In genomic region chr2:181212389-181213020, GRCm38 (mm10) we compare ENCODE assay signal across 9 mouse cellular contexts. TPM values are rescaled to one million over a fixed set of nuclear protein-coding genes. Genes with fewer than 3 reads are reported as not detected.
DNase-seq lines count a peak whose midpoint lies in the region; ATAC-seq and TF ChIP-seq lines count a peak whose summit lies in the region.
"Had no signal": no experiment of that assay in that cellular context is flagged by ENCODE, and none has a peak within 500 bp of the region (broad histone marks: within the 10 kb centered on the region; RNA-seq: fewer than 3 reads in every experiment).

No protein-coding gene starts in this region.

- ATAC-seq in hindbrain, embryonic 13.5 days (ENCODE audit: low FRiP score) = no peak
- ATAC-seq in lung, postnatal 0 days = peak; percentile 40; the same call in 1 of the 2 replicates
- ATAC-seq in stomach, postnatal 0 days (ENCODE audit: low FRiP score, low TSS enrichment) = peak; percentile 12; the same call in 1 of the 2 replicates

- peak overlapping the region; percentile 22 for H3K4me3 ChIP-seq in cortical plate, adult 2 months (ENCODE audit: insufficient read depth, low read length)
- H3K4me3 ChIP-seq in hindbrain, embryonic 13.5 days = peak overlapping the region; percentile 29
- peak overlapping the region; percentile 43 for H3K4me3 ChIP-seq in lung, postnatal 0 days (ENCODE audit: low read depth, low read length)
- peak overlapping the region; percentile 39 for H3K4me3 ChIP-seq in stomach, postnatal 0 days (ENCODE audit: low read depth, low read length)

- WGBS in hindbrain, embryonic 13.5 days = 4% methylated on average over 34 of the region's 34 CpGs
- WGBS in lung, postnatal 0 days = 2% methylated on average over 34 of the region's 34 CpGs
- 6% methylated on average over 34 of the region's 34 CpGs for WGBS in stomach, postnatal 0 days

- no peaks in the 10 kb centered on the region for H3K4me1 ChIP-seq in cortical plate, adult 2 months (ENCODE audit: control insufficient read depth, insufficient read depth, low read length)
- peaks cover 15% of the 10 kb centered on the region for H3K4me1 ChIP-seq in hindbrain, embryonic 13.5 days (replicated peaks)
- H3K4me1 ChIP-seq in lung, postnatal 0 days (ENCODE audit: insufficient read depth, low read depth, low read length) = no peaks in the 10 kb centered on the region; the same call in 1 of the 2 replicates
- H3K4me1 ChIP-seq in stomach, postnatal 0 days (replicated peaks; ENCODE audit: control insufficient read depth, insufficient read depth) = no peaks in the 10 kb centered on the region

- H3K27me3 ChIP-seq in hindbrain, embryonic 13.5 days = peaks cover 56% of the 10 kb centered on the region
- H3K27me3 ChIP-seq in lung, postnatal 0 days (replicated peaks; ENCODE audit: insufficient read depth, low read length) = no peaks in the 10 kb centered on the region
- H3K27me3 ChIP-seq in stomach, postnatal 0 days (ENCODE audit: control insufficient read depth, insufficient read depth, low read length) = no peaks in the 10 kb centered on the region

- peak overlapping the region; percentile 59 for H3K9ac ChIP-seq in hindbrain, embryonic 13.5 days
- peak overlapping the region; percentile 32; the same call in 1 of the 2 replicates for H3K9ac ChIP-seq in lung, postnatal 0 days (replicated peaks; ENCODE audit: low read depth)
- H3K9ac ChIP-seq in stomach, postnatal 0 days (ENCODE audit: low read length) = peak overlapping the region; percentile 31

- H3K27ac ChIP-seq in cortical plate, adult 2 months (ENCODE audit: insufficient read depth, low read length) = no peak overlapping the region
- no peak overlapping the region for H3K27ac ChIP-seq in hindbrain, embryonic 13.5 days
- H3K27ac ChIP-seq in lung, postnatal 0 days (ENCODE audit: low read length) = no peak overlapping the region
- no peak overlapping the region for H3K27ac ChIP-seq in stomach, postnatal 0 days (replicated peaks)

- TF ChIP-seq POLR2A in cortical plate, adult 2 months (IDR thresholded peaks at IDR 0.05; ENCODE audit: extremely low read depth, insufficient read depth, low read length) = no peak

- no peak for TF ChIP-seq CTCF in cortical plate, adult 2 months (IDR thresholded peaks at IDR 0.05; ENCODE audit: extremely low read depth, insufficient read depth, low read length)
- no peak for TF ChIP-seq CTCF in lung, postnatal 0 days (IDR thresholded peaks at IDR 0.05)
- TF ChIP-seq CTCF in stomach, postnatal 0 days (IDR thresholded peaks at IDR 0.05; ENCODE audit: low read depth) = no peak

- no peaks in the 10 kb centered on the region for H3K36me3 ChIP-seq in hindbrain, embryonic 13.5 days
- no peaks in the 10 kb centered on the region for H3K36me3 ChIP-seq in lung, postnatal 0 days (ENCODE audit: insufficient read depth, low read length)
- no peaks in the 10 kb centered on the region for H3K36me3 ChIP-seq in stomach, postnatal 0 days (ENCODE audit: control insufficient read depth, insufficient read depth, low read length)

- DNase-seq in kidney, adult 18-20 months = peak; percentile 19
- no peak for DNase-seq in kidney, adult 8-10 months
- DNase-seq in lung, postnatal 0 days (ENCODE audit: low spot score) = peak; percentile 29
- no peak for DNase-seq in stomach, postnatal 0 days (ENCODE audit: low spot score)
- DNase-seq in layer of hippocampus, postnatal 36 days = no peak
- DNase-seq in MN1 (ENCODE audit: low spot score) = no peak

- no peak for TF ChIP-seq EP300 in lung, postnatal 0 days (IDR thresholded peaks at IDR 0.05)
- TF ChIP-seq EP300 in stomach, postnatal 0 days (optimal IDR thresholded peaks at IDR 0.05) = no peak

- H3K4me2 ChIP-seq in hindbrain, embryonic 13.5 days = peak overlapping the region; percentile 56
- peak overlapping the region; percentile 78 for H3K4me2 ChIP-seq in lung, postnatal 0 days (replicated peaks; ENCODE audit: low read depth, low read length)
- H3K4me2 ChIP-seq in stomach, postnatal 0 days (replicated peaks; ENCODE audit: low read depth) = peak overlapping the region; percentile 59

- H3K9me3 ChIP-seq in hindbrain, embryonic 13.5 days = no peaks in the 10 kb centered on the region
- H3K9me3 ChIP-seq in lung, postnatal 0 days (ENCODE audit: low read length) = no peaks in the 10 kb centered on the region
- no peaks in the 10 kb centered on the region for H3K9me3 ChIP-seq in stomach, postnatal 0 days (ENCODE audit: control insufficient read depth, low read length)

RNA-seq across cellular contexts. Expression of gene Srms, which starts 0.5 kb away (rescaled TPM):
- polyA plus RNA-seq in cortical plate, adult 2 months (2012; rRNA removed) = 0.50 and 0.53 TPM in 2 replicates
- 0.19 and 0.25 TPM in 2 replicates for polyA plus RNA-seq in hindbrain, embryonic 13.5 days (2015; fragmentation: Nextera tagmentation; extraction: Ambion mirVana)
- 2.5 and 2.6 TPM in 2 replicates for polyA plus RNA-seq in lung, postnatal 0 days (2015; fragmentation: Nextera tagmentation; extraction: Ambion mirVana)
- polyA plus RNA-seq in stomach, postnatal 0 days (2015; fragmentation: Nextera tagmentation; extraction: Ambion mirVana) = 1.7 and 1.8 TPM in 2 replicates
- total RNA-seq in layer of hippocampus, postnatal 36 days (2021) = under 1 TPM; 0.35 to 0.66 TPM

RNA-seq across cellular contexts. Expression of gene Fndc11, which starts 7.3 kb away (rescaled TPM):
- polyA plus RNA-seq in cortical plate, adult 2 months (2012; rRNA removed) = 0.13 TPM in 1 of 2 replicates, not detected in the other
- polyA plus RNA-seq in hindbrain, embryonic 13.5 days (2015; fragmentation: Nextera tagmentation; extraction: Ambion mirVana) = 0.19 TPM in 1 of 2 replicates, not detected in the other
- polyA plus RNA-seq in lung, postnatal 0 days (2015; fragmentation: Nextera tagmentation; extraction: Ambion mirVana) = 0.86 and 0.91 TPM in 2 replicates
- polyA plus RNA-seq in stomach, postnatal 0 days (2015; fragmentation: Nextera tagmentation; extraction: Ambion mirVana) = 0.36 and 0.45 TPM in 2 replicates
- total RNA-seq in layer of hippocampus, postnatal 36 days (2021) = not detected
- total RNA-seq: layer of hippocampus, postnatal 10 days had no signal

RNA-seq across cellular contexts. Expression of gene Ptk6, which starts 9.9 kb away (rescaled TPM):
- polyA plus RNA-seq in cortical plate, adult 2 months (2012; rRNA removed) = 0.04 and 0.10 TPM in 2 replicates
- polyA plus RNA-seq in hindbrain, embryonic 13.5 days (2015; fragmentation: Nextera tagmentation; extraction: Ambion mirVana) = not detected in 2 replicates
- 0.23 and 0.25 TPM in 2 replicates for polyA plus RNA-seq in lung, postnatal 0 days (2015; fragmentation: Nextera tagmentation; extraction: Ambion mirVana)
- polyA plus RNA-seq in stomach, postnatal 0 days (2015; fragmentation: Nextera tagmentation; extraction: Ambion mirVana) = 5.8 and 5.9 TPM in 2 replicates
- under 1 TPM in 1 of 2 experiments, not detected in 1; 0.10 TPM for total RNA-seq in layer of hippocampus, postnatal 36 days (2021)
- total RNA-seq: layer of hippocampus, postnatal 10 days had no signal

RNA-seq across cellular contexts. Expression of gene Ppdpf, which starts 25.5 kb away (rescaled TPM):
- 115 and 128 TPM in 2 replicates for polyA plus RNA-seq in cortical plate, adult 2 months (2012; rRNA removed)
- polyA plus RNA-seq in hindbrain, embryonic 13.5 days (2015; fragmentation: Nextera tagmentation; extraction: Ambion mirVana) = 444 TPM in 2 replicates
- 261 and 262 TPM in 2 replicates for polyA plus RNA-seq in lung, postnatal 0 days (2015; fragmentation: Nextera tagmentation; extraction: Ambion mirVana)
- polyA plus RNA-seq in stomach, postnatal 0 days (2015; fragmentation: Nextera tagmentation; extraction: Ambion mirVana) = 294 and 310 TPM in 2 replicates
- 100 to 1,000 TPM in 1 of 2 experiments, 10 to 100 TPM in 1; 92.0 to 106 TPM for total RNA-seq in layer of hippocampus, postnatal 36 days (2021)

RNA-seq across cellular contexts. Expression of gene Helz2, which starts 29.3 kb away (rescaled TPM):
- polyA plus RNA-seq in cortical plate, adult 2 months (2012; rRNA removed) = 3.4 TPM in 2 replicates
- 0.38 and 0.48 TPM in 2 replicates for polyA plus RNA-seq in hindbrain, embryonic 13.5 days (2015; fragmentation: Nextera tagmentation; extraction: Ambion mirVana)
- 3.1 and 3.5 TPM in 2 replicates for polyA plus RNA-seq in lung, postnatal 0 days (2015; fragmentation: Nextera tagmentation; extraction: Ambion mirVana)
- polyA plus RNA-seq in stomach, postnatal 0 days (2015; fragmentation: Nextera tagmentation; extraction: Ambion mirVana) = 1.6 and 1.7 TPM in 2 replicates
- total RNA-seq in layer of hippocampus, postnatal 36 days (2021) = 1 to 10 TPM; 2.2 to 2.9 TPM

Comparison
In these comparisons a context has a peak if more than half of its experiments do, and no peak if none do; other contexts are left out.
1. DNase-seq: peak in kidney, adult 18-20 months (single experiment) and lung, postnatal 0 days (single experiment); none in kidney, adult 8-10 months (0 of 2), stomach, postnatal 0 days (single experiment), layer of hippocampus, postnatal 36 days (0 of 2) and MN1 (single experiment).
2. Peak in every context shown above with its lines, with median percentiles within 50 percentile points of each other: H3K4me3 ChIP-seq, H3K4me2 ChIP-seq and H3K9ac ChIP-seq.